In the genomic region with DNA sequence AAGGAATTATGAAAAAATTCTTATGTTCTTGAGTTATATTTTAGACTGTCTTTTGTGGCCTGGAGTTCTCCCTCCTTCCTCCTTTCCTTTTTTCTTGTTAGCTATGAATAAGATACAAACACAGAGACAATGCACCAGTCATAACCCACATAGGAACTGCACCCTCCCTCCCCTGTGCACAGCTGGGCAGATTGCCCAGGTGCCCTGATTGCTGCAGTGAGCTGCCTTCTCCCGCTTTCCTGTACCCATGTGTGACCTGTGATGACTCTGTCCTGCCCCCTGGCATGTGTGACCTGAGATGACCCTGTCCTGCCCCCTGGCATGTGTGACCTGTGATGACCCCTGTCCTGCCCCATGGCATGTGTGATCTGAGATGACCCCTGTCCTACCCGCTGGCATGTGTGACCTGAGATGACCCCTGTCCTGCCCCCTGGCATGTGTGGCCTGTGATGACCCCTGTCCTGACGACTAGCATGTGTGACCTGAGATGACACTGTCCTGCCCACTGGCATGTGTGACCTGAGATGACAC, we compare ENCODE assay signal across 17 mouse cellular contexts. TPM values are rescaled to one million over a fixed set of nuclear protein-coding genes. Genes with fewer than 3 reads are reported as not detected.
A peak's percentile ranks its signal among the peaks of the same experiment; 100 is the strongest.
DNase-seq lines count a peak whose midpoint lies in the region; ATAC-seq lines count a peak whose summit lies in the region.
"Had no signal": no experiment of that assay in that cellular context is flagged by ENCODE, and none has a peak within 500 bp of the region (broad histone marks: within the 10 kb centered on the region; RNA-seq: fewer than 3 reads in every experiment).

No protein-coding gene starts in this region.

- 0 out of 2 replicates have a peak, but pooled peaks have one; percentile 23 for ATAC-seq in megakaryocyte progenitor cell, adult 5-6 weeks (replicated peaks; ENCODE audit: poor library complexity)
- ATAC-seq: forebrain, embryonic 13.5 days; midbrain, embryonic 13.5 days had no signal

- peak; percentile 17 to 28 for DNase-seq in heart, adult 18-20 months
- DNase-seq in heart, adult 8-10 months (ENCODE audit: low spot score) = no peak
- peak; percentile 9 for DNase-seq in thymus, postnatal 0 days (ENCODE audit: low spot score)
- DNase-seq in thymus, postnatal 25 days = no peak
- peak; percentile 25 for DNase-seq in brain, adult 2 months (ENCODE audit: low read depth, low spot score)
- DNase-seq in cerebellum, adult 9-10 months = no peak
- no peak for DNase-seq in right cerebral cortex, postnatal 14 days
- DNase-seq: cerebellum, postnatal 14 days; kidney, adult 8-10 months; kidney, postnatal 4 days; lung, adult 18-20 months; retina, postnatal 1 day; thymus, postnatal 4 days had no signal

RNA-seq across cellular contexts. Expression of a gene that starts 46.8 kb away (rescaled TPM):
- not detected for total RNA-seq in heart, adult 18-20 months (2021)
- total RNA-seq in heart, adult 8-10 months (2022) = not detected
- 1.4 and 1.9 TPM in 2 replicates for polyA plus RNA-seq in thymus, postnatal 0 days (2015; fragmentation: Nextera tagmentation; extraction: Ambion mirVana)
- not detected in 2 replicates for total RNA-seq in megakaryocyte progenitor cell, adult 5-6 weeks (2015)
- total RNA-seq in megakaryocyte progenitor cell, adult 5-6 weeks (2017) = not detected in 2 replicates
- total RNA-seq: gastrocnemius, postnatal 4 days had no signal

RNA-seq across cellular contexts. Expression of a gene that starts 46.9 kb away (rescaled TPM):
- 10 to 100 TPM; 18.9 to 23.4 TPM for total RNA-seq in heart, adult 18-20 months (2021)
- 10 to 100 TPM; 14.6 to 23.9 (median 20.2) TPM for total RNA-seq in heart, adult 8-10 months (2022)
- polyA plus RNA-seq in thymus, postnatal 0 days (2015; fragmentation: Nextera tagmentation; extraction: Ambion mirVana) = 53.7 and 56.4 TPM in 2 replicates
- 16.0 and 18.0 TPM in 2 replicates for total RNA-seq in megakaryocyte progenitor cell, adult 5-6 weeks (2015)
- total RNA-seq in megakaryocyte progenitor cell, adult 5-6 weeks (2017) = 30.9 and 34.6 TPM in 2 replicates

Comparison
In these comparisons a context has a peak if more than half of its experiments do, and no peak if none do; other contexts are left out.
1. DNase-seq: peak in heart, adult 18-20 months (2 of 2), thymus, postnatal 0 days (single experiment) and brain, adult 2 months (single experiment); none in heart, adult 8-10 months (single experiment), thymus, postnatal 25 days (single experiment), cerebellum, adult 9-10 months (single experiment) and right cerebral cortex, postnatal 14 days (single experiment).